Mouse (Mus musculus) thymus, adult 2 months (tissue): Measurements from ENCODE around the gene Nf1. TPM values are rescaled to one million over a fixed set of nuclear protein-coding genes. Genes with fewer than 3 reads are reported as not detected.

Experiments
- DNase-seq: peaks from one replicate; pipeline ENCODE4 v3.0.0; 2021
- H3K27ac ChIP-seq: fragments of 200-500 bp; 2 replicates; pipeline ENCODE4 v1.5.1; 2012; ENCODE audit warnings: low read length, control low read depth; ENCODE audit not compliant: control insufficient read depth, insufficient read depth
- H3K27me3 ChIP-seq: fragments of 200-500 bp; 2 replicates; pipeline ENCODE4 v1.6.1; 2012; ENCODE audit warnings: mild to moderate bottlenecking, low read length, moderate library complexity, mixed read lengths; ENCODE audit not compliant: control insufficient read depth, insufficient read depth
- H3K36me3 ChIP-seq: fragments of 200-500 bp; 2 replicates; pipeline ENCODE4 v1.6.1; 2012; ENCODE audit warnings: mild to moderate bottlenecking, low read length, moderate library complexity; ENCODE audit not compliant: control insufficient read depth, insufficient read depth
- H3K4me1 ChIP-seq: fragments of 200-500 bp; replicated peaks from 2 replicates; pipeline ENCODE4 v1.6.1; 2012; ENCODE audit warnings: low read length; ENCODE audit not compliant: control insufficient read depth, insufficient read depth
- H3K4me3 ChIP-seq: fragments of 200-500 bp; 2 replicates; pipeline ENCODE4 v1.5.1; 2012; ENCODE audit warnings: mild to moderate bottlenecking, low read length, control low read depth, moderate library complexity; ENCODE audit not compliant: control insufficient read depth, insufficient read depth
- CTCF ChIP-seq: fragments of 200-500 bp; IDR thresholded peaks from 2 replicates; pipeline ENCODE4 v1.5.1; 2012; ENCODE audit warnings: mild to moderate bottlenecking, control low read depth, low read length, moderate library complexity, borderline replicate concordance; ENCODE audit not compliant: control insufficient read depth, poor library complexity, insufficient read depth; ENCODE audit errors: extremely low read depth
- POLR2A ChIP-seq: fragments of 200-500 bp; IDR thresholded peaks from 2 replicates; pipeline ENCODE4 v1.6.1; 2012; ENCODE audit warnings: mild to moderate bottlenecking, low read length, control low read depth, moderate library complexity; ENCODE audit not compliant: control insufficient read depth, poor library complexity, insufficient read depth; ENCODE audit errors: extremely low read depth
- WGBS: fragments of 180-500 bp; shearing (Covaris S2); methylation state at CpG from one replicate; pipeline ENCODE4 v1.1.7; 2018; 5-methylcytosine and 5-hydroxymethylcytosine counted together
- polyA plus RNA-seq: library from polyadenylated mRNA; depleted of rRNA; stranded (reverse); fragments of >200 nt; gene quantifications from 2 replicates; pipeline ENCODE4 v1.2.3, GENCODE M21; 2012

Nf1 gene
- polyA plus RNA-seq, 1 experiment = 6.9 TPM

DNA sequence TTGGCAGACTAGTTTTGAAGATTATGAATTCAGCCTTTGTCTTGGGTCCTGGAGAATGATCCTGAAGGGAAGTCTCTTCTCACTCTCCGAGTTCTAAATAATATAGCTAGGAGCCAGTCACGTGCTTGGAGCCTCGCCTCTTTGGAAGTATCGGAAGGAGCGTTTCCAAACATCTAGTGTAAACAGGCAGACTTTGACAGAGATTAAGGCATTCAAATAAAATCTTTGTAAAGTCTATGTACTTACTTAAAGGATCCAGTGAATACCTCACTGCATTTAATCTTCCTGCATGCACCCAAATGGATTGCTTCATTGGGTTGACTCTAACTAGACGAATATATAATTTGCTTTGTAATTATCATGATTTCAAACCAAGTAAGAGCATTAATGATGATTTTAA, 143.9 kb downstream of the Nf1 start:
- Histone ChIP-seq H3K4me3 (no peak overlapping the region), H3K27ac (no peak overlapping the region), H3K27me3 (no peaks in the 10 kb centered on the region), H3K36me3 (peaks cover 4% of the 10 kb centered on the region; the same call in 1 of the 2 replicates), H3K4me1 (0 out of 2 replicates have a peak, but pooled peaks cover 2% of the 10 kb centered on the region)
- 98% methylated on average over 6 of the region's 6 CpGs for WGBS
- DNase-seq = no peak
- no peak for TF ChIP-seq CTCF
- no peak for TF ChIP-seq POLR2A

DNA sequence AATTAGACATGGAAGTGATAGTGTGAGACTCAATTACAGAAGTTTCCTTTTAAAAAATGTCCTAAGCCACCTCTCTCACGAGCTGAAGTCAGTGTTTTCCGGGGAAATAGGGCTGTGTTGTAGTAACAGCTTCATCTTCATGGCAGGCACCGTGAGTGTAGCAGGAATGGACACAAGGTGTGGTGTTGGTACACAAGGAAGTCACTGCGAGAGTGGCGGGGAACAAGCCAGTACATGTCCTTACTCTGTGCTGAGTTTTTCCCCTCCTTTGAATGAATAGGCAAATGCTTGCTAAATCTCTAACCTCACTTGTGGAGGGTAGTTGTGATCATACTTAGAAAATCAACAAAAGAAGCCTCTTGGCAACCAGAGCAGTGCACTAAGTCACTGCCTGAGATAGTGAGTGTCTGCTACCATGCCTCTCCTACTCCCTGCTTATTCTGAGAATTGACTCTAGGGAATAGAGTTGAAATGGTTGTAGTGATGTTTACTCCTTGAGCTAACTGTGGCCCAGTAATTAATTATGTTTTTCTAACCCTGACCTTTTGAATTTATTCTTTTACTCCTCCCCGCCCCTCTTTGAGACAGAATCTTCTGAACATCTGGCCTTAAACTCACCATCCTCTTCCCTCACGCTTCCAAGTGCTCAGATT, 144.5 kb downstream of the Nf1 start:
- H3K36me3 ChIP-seq = peaks cover 4% of the 10 kb centered on the region; the same call in 1 of the 2 replicates
- H3K4me3 ChIP-seq = no peak overlapping the region
- no peak overlapping the region for H3K27ac ChIP-seq
- DNase-seq = no peak
- H3K4me1 ChIP-seq = 0 out of 2 replicates have a peak, but pooled peaks cover 2% of the 10 kb centered on the region
- no peaks in the 10 kb centered on the region for H3K27me3 ChIP-seq
- TF ChIP-seq POLR2A = no peak
- no peak for TF ChIP-seq CTCF
- 94% methylated on average over 7 of the region's 7 CpGs for WGBS

DNA sequence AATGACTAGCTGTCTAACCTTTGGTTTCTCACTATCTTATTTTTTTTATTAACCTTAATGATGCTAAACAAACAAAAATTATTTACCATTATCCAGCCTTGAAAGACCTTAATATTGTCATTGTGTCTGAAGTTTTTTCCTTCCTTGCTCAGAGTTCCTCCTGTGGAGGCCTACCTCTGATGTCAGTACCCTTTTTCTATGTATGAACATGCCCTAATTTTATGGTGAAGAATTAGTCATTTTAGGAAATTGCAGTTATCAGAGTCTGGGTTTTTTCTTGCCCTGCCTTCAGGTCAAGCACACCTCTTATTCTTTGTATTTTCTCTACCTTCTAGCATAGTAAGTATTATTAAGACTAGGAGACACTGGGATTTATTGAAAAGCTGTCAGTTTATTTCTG, 145.2 kb downstream of the Nf1 start:
- no peak overlapping the region for H3K4me3 ChIP-seq
- no peak for DNase-seq
- H3K36me3 ChIP-seq = peaks cover 4% of the 10 kb centered on the region; the same call in 1 of the 2 replicates
- TF ChIP-seq POLR2A (no peak), CTCF (no peak)
- H3K27me3 ChIP-seq = no peaks in the 10 kb centered on the region
- no peak overlapping the region for H3K27ac ChIP-seq
- H3K4me1 ChIP-seq = 0 out of 2 replicates have a peak, but pooled peaks cover 2% of the 10 kb centered on the region

DNA sequence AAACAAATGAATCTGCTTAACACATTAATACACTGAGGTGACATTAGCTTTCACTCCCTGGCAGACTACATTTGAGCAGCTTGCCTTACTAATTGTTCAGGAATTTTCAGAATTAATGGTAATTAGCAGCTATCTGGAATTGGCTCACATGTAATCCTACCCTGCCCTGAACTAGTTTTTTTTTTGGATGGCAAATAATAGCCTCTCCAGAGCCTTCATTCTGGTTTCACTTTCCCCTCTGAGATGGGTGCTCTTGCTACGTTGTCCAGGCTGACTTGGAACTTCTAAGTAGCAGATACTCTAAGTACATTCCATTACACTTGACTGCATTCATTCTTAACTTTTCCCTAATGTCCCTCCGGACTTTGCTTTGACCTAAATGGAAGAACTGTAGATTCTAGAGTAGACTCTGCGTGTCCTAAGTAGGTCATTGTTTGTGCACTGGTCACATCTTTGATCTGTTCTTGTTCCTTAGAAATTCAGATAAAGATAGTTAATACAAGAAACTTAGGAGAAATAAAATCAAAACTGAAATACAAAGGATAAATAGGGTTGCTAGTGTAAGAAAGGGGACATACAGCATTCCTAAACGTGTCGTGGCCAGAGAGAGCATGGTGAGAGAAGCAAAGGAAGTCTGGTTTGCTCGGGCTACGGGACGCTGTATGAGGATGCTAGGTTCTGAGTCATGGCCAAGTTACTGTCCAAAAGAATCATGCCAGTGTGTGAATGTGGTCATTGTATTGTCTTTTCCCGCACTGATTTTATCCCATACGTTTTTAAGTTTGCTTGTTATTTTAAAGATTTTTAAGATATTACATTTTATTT, 155.7 kb downstream of the Nf1 start:
- 74% methylated on average over 10 of the region's 10 CpGs for WGBS
- Histone ChIP-seq H3K36me3 (no peaks in the 10 kb centered on the region), H3K27ac (no peak overlapping the region), H3K27me3 (no peaks in the 10 kb centered on the region), H3K4me1 (no peaks in the 10 kb centered on the region), H3K4me3 (no peak overlapping the region)
- TF ChIP-seq POLR2A = no peak
- TF ChIP-seq CTCF = no peak
- no peak for DNase-seq

DNA sequence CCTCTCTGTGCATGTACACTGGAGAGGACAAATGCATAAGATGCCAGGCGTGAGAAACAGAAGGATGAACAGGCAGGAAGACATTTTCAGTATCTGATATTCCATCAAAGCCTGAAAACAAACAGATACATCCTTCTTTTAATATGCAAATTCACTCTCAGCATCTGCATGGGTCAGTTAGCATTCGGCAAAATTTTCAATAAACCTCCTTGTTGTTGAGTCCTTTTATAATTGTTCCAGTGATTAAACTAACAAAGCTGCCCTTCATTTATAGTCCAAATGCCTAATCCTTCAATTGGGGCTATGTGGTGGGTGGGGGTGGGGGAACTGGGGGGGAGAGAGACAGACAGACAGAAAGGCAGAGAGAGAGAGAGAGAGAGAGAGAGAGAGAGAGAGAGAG, 163.4 kb downstream of the Nf1 start:
- Histone ChIP-seq H3K27ac (no peak overlapping the region), H3K4me1 (no peaks in the 10 kb centered on the region), H3K4me3 (no peak overlapping the region), H3K27me3 (no peaks in the 10 kb centered on the region), H3K36me3 (no peaks in the 10 kb centered on the region)
- TF ChIP-seq CTCF (no peak), POLR2A (no peak)
- WGBS = 92% methylated on average over 2 of the region's 2 CpGs
- no peak for DNase-seq

DNA sequence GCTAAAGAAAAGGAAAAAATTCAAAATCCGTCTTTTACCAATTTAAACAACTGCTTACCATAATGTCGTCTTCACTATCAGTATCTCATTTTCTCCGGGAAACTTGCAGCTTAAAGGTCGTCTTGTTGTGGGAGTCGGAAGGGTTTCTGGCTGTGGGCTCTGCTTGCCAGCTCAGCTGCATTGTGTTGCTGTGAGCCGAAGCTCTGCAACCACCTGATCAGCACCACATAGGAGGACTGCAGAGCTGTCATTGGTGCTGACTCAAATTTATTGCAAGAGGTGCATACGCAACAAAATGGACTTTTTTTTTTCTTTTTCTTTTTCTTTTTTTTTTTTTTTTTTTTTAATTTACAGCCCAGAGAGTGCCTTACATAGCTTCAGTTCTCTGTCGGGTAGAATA, 164.4 kb downstream of the Nf1 start, which contains the start of gene Omg:
Gene Omg, minus strand, starts transcription at position 240 of the 400 bp plus-strand sequence.
- WGBS = 90% methylated on average over 8 of the region's 8 CpGs
- no peaks in the 10 kb centered on the region for H3K4me1 ChIP-seq
- no peak within 1 kb of the TSS for H3K27ac ChIP-seq
- no peaks in the 10 kb centered on the region for H3K27me3 ChIP-seq
- no peak for DNase-seq
- no peak within 1 kb of the TSS for H3K4me3 ChIP-seq
- H3K36me3 ChIP-seq = no peaks in the 10 kb centered on the region
- TF ChIP-seq CTCF (no peak), POLR2A (no peak)

DNA sequence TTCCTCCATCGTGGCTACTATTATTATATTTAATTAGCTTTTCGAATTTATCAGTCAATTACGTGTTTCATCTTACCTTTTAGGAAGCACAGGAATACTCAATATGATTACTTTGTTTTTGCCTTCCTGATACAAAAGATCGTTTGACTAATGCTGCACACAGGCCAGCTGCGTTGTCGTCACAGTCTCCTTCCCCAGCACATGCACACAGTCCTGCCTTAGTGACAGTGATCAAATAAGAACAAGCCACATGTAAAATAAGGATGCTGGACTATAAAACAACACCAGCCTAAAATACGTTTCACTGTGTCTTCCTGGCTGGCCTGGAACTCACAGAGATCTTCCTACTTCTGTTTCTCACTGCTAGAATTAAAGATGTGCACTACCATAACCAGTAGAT, 165.0 kb downstream of the Nf1 start:
- H3K27me3 ChIP-seq = no peaks in the 10 kb centered on the region
- no peak for DNase-seq
- no peak overlapping the region for H3K4me3 ChIP-seq
- H3K4me1 ChIP-seq = no peaks in the 10 kb centered on the region
- 97% methylated on average over 7 of the region's 7 CpGs for WGBS
- no peak for TF ChIP-seq CTCF
- no peak for TF ChIP-seq POLR2A
- no peaks in the 10 kb centered on the region for H3K36me3 ChIP-seq
- H3K27ac ChIP-seq = no peak overlapping the region
